Mouse (Mus musculus): ENCODE data around the gene Hmgb3.

GRCm38 (mm10) chrX:71556115-71556941, 610 bp downstream of the Hmgb3 start:
- no peak for TF ChIP-seq GATA1 (IDR thresholded peaks at IDR 0.05; ENCODE audit: borderline replicate concordance, low read length)
- no peak for TF ChIP-seq FLI1 (IDR thresholded peaks at IDR 0.05; ENCODE audit: low read length)
